Mouse (Mus musculus) left cerebral cortex, adult 11 months (tissue): Measurements from ENCODE around the gene Fads6.
A peak's percentile ranks its signal among the peaks of the same experiment; 100 is the strongest.

Source experiments
- DNase-seq: peaks from one replicate; pipeline ENCODE4 v3.0.0; 2022; ENCODE audit warnings: low spot score

The Fads6 gene

GRCm38 (mm10) chr11:115275954-115276353 lies 21.5 kb downstream of the Fads6 start:
- DNase-seq = no peak

GRCm38 (mm10) chr11:115275509-115275908 lies 22.0 kb downstream of the Fads6 start:
- DNase-seq = no peak

GRCm38 (mm10) chr11:115274771-115275170 lies 22.7 kb downstream of the Fads6 start:
- DNase-seq = no peak

GRCm38 (mm10) chr11:115274178-115274577 lies 23.3 kb downstream of the Fads6 start:
- DNase-seq = no peak

- no peak for DNase-seq
Measured at GRCm38 (mm10) chr11:115273735-115274134, 23.7 kb downstream of the Fads6 start.

- no peak for DNase-seq
Measured at GRCm38 (mm10) chr11:115272894-115273498, 24.5 kb downstream of the Fads6 start.

GRCm38 (mm10) chr11:115271481-115271880 lies 26.0 kb downstream of the Fads6 start:
- no peak for DNase-seq

GRCm38 (mm10) chr11:115271052-115271451 lies 26.4 kb downstream of the Fads6 start:
- no peak for DNase-seq

- peak; percentile 76 for DNase-seq
Measured at GRCm38 (mm10) chr11:115270148-115270861, 27.2 kb downstream of the Fads6 start.

GRCm38 (mm10) chr11:115269330-115270066 lies 28.0 kb downstream of the Fads6 start:
- DNase-seq = no peak

- no peak for DNase-seq
Measured at GRCm38 (mm10) chr11:115267958-115268357, 29.5 kb downstream of the Fads6 start.

- no peak for DNase-seq
Measured at GRCm38 (mm10) chr11:115267061-115267883, 30.2 kb downstream of the Fads6 start, which contains the start of gene Grin2c. Grin2c (minus strand) TSS chr11:115267243.

GRCm38 (mm10) chr11:115266400-115266778 lies 31.1 kb downstream of the Fads6 start:
- DNase-seq = no peak

- no peak for DNase-seq
Measured at GRCm38 (mm10) chr11:115265771-115266399, 31.6 kb downstream of the Fads6 start.

GRCm38 (mm10) chr11:115264862-115265668 lies 32.4 kb downstream of the Fads6 start:
- no peak for DNase-seq

GRCm38 (mm10) chr11:115264136-115264861 lies 33.2 kb downstream of the Fads6 start:
- no peak for DNase-seq

- DNase-seq = no peak
Measured at GRCm38 (mm10) chr11:115262954-115263353, 34.5 kb downstream of the Fads6 start.

GRCm38 (mm10) chr11:115259134-115259533 lies 38.3 kb downstream of the Fads6 start:
- DNase-seq = no peak

- no peak for DNase-seq
Measured at GRCm38 (mm10) chr11:115257775-115258510, 39.5 kb downstream of the Fads6 start.
